Mouse (Mus musculus) liver, embryonic 13.5 days (tissue): ENCODE measurements around the gene Arxes2. TPM values are rescaled to one million over a fixed set of nuclear protein-coding genes. Genes with fewer than 3 reads are reported as not detected.
"Not testable (repeated sequence)": the region's sequence is repeated elsewhere in the genome, so short reads cannot be mapped to it uniquely, and the experiment has no call there.

Source experiments
- ATAC-seq: fragments of 200-750 bp; cut with Nextera tagmentation; 2 replicates; pipeline ENCODE4 v1.8.0; 2017; ENCODE audit warnings: low read depth, mild to moderate bottlenecking, moderate number of reproducible peaks, moderate library complexity
- DNase-seq: peaks from one replicate; pipeline ENCODE4 v3.0.0; 2022
- H3K27ac ChIP-seq: fragments of 300-500 bp; sonication (generic); 2 replicates; pipeline ENCODE4 v1.5.1; 2015; ENCODE audit warnings: moderate library complexity, mild to moderate bottlenecking, inconsistent platforms
- H3K27me3 ChIP-seq: fragments of 300-500 bp; sonication (generic); 2 replicates; pipeline ENCODE4 v1.6.1; 2015; ENCODE audit warnings: mild to moderate bottlenecking, inconsistent platforms
- H3K36me3 ChIP-seq: fragments of 300-500 bp; sonication (generic); 2 replicates; pipeline ENCODE4 v1.6.1; 2015; ENCODE audit warnings: mild to moderate bottlenecking, inconsistent platforms
- H3K4me1 ChIP-seq: fragments of 300-500 bp; sonication (generic); replicated peaks from 2 replicates; pipeline ENCODE4 v1.6.1; 2015; ENCODE audit warnings: inconsistent platforms
- H3K4me2 ChIP-seq: fragments of 300-500 bp; sonication (generic); 2 replicates; pipeline ENCODE4 v1.6.1; 2015; ENCODE audit warnings: inconsistent platforms, mild to moderate bottlenecking, moderate library complexity
- H3K4me3 ChIP-seq: fragments of 300-500 bp; sonication (generic); replicated peaks from 2 replicates; pipeline ENCODE4 v1.5.1; 2015; ENCODE audit warnings: mild to moderate bottlenecking, inconsistent platforms
- H3K9ac ChIP-seq: fragments of 300-500 bp; sonication (generic); 2 replicates; pipeline ENCODE4 v1.6.1; 2015; ENCODE audit warnings: mild to moderate bottlenecking, inconsistent platforms
- H3K9me3 ChIP-seq: fragments of 300-500 bp; sonication (generic); replicated peaks from 2 replicates; pipeline ENCODE4 v1.6.1; 2016; ENCODE audit warnings: inconsistent platforms
- WGBS: fragments of 180-500 bp; shearing (Covaris S2); methylation state at CpG from one replicate; pipeline ENCODE4 v1.1.7; 2015; ENCODE audit not compliant: insufficient replicate concordance; 5-methylcytosine and 5-hydroxymethylcytosine counted together
- polyA plus RNA-seq: library from polyadenylated mRNA; unstranded; fragments of >200 nt; fragmentation: Nextera tagmentation; extraction: Ambion mirVana; gene quantifications from 2 replicates; pipeline ENCODE4 v1.2.1, GENCODE M21; 2015

The Arxes2 gene
- polyA plus RNA-seq, 1 experiment from 2014 or later: 25.8 TPM

DNA sequence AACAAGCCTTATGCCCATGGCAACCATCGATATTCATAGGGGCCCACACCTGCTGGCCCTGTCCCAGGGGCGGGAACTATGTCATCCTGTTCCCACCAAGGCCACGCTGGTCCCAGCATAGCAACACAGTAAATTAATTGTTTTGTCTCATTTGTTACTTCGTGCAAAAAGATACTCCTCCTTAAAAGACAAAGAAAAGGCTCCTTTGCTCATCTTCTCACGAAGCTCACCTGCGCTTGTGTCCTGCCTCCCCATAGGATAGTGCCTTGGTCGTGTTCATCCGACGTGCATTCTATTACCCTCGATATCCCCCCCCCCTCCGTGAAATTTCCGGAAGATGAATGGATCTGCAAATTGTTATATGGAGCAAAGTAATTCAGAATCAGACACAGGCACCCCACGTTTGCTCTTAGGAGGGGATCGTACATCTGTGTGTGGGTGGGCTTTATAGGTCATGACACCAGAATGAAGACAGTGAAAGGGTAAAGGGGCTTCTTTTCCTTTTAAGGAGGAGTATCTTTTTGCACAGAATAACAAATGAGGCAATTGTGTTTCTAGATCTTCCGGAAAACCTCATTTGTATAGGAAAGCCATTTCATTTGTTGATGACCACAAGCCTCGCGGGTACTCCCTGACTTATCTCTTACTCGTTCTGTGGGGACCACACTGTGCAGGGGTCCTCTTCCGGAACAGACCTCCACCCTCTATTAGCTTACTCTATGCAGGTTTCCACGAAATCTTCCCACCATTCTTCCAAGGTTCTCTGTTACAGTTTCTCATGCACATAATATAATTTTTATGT is 19.0 kb upstream of the Arxes2 start:
- Histone ChIP-seq H3K4me1 (no peaks in the 10 kb centered on the region), H3K4me2 (no peak overlapping the region), H3K4me3 (no peak overlapping the region), H3K27me3 (no peaks in the 10 kb centered on the region), H3K9ac (no peak overlapping the region), H3K27ac (no peak overlapping the region), H3K9me3 (no peaks in the 10 kb centered on the region), H3K36me3 (no peaks in the 10 kb centered on the region)
- ATAC-seq (no peak), DNase-seq (no peak)
- 53% methylated on average over 20 of the region's 20 CpGs for WGBS

GRCm38 (mm10) chrX:135975226-135975552 is 18.4 kb upstream of the Arxes2 start:
- DNase-seq: peak; percentile 8
- H3K4me2 ChIP-seq: no peak overlapping the region
- no peaks in the 10 kb centered on the region for H3K9me3 ChIP-seq
- H3K27ac ChIP-seq: no peak overlapping the region
- H3K9ac ChIP-seq: no peak overlapping the region
- H3K4me1 ChIP-seq: no peaks in the 10 kb centered on the region
- H3K36me3 ChIP-seq: no peaks in the 10 kb centered on the region
- ATAC-seq: no peak
- 16% methylated on average over 8 of the region's 8 CpGs for WGBS
- H3K27me3 ChIP-seq: no peaks in the 10 kb centered on the region
- H3K4me3 ChIP-seq: no peak overlapping the region

- WGBS: 62% methylated on average over 6 of the region's 6 CpGs
Measured at GRCm38 (mm10) chrX:135984539-135985260, 8.9 kb upstream of the Arxes2 start.

GRCm38 (mm10) chrX:135986267-135986666 is 7.4 kb upstream of the Arxes2 start:
- Histone ChIP-seq H3K4me3 (no peak overlapping the region), H3K9ac (no peak overlapping the region), H3K36me3 (no peaks in the 10 kb centered on the region), H3K4me1 (no peaks in the 10 kb centered on the region), H3K4me2 (no peak overlapping the region), H3K27me3 (no peaks in the 10 kb centered on the region), H3K9me3 (no peaks in the 10 kb centered on the region), H3K27ac (no peak overlapping the region)
- ATAC-seq: no peak
- WGBS: 61% methylated on average over 3 of the region's 3 CpGs
- no peak for DNase-seq

More at GRCm38 (mm10) chrX:135984539-135985260, 8.9 kb upstream of the Arxes2 start:
- Histone ChIP-seq H3K4me1 (no peaks in the 10 kb centered on the region), H3K9ac (no peak overlapping the region), H3K4me2 (no peak overlapping the region), H3K9me3 (no peaks in the 10 kb centered on the region), H3K27me3 (no peaks in the 10 kb centered on the region), H3K4me3 (no peak overlapping the region), H3K27ac (no peak overlapping the region), H3K36me3 (no peaks in the 10 kb centered on the region)
- DNase-seq: no peak
- no peak for ATAC-seq

- no peak overlapping the region for H3K27ac ChIP-seq
- H3K27me3 ChIP-seq: no peaks in the 10 kb centered on the region
- H3K36me3 ChIP-seq: no peaks in the 10 kb centered on the region
- H3K9me3 ChIP-seq: no peaks in the 10 kb centered on the region
- DNase-seq (no peak), ATAC-seq (no peak)
- H3K4me3 ChIP-seq: no peak overlapping the region
- H3K9ac ChIP-seq: no peak overlapping the region
- H3K4me2 ChIP-seq: no peak overlapping the region
- WGBS: 61% methylated on average over 2 of the region's 2 CpGs
- no peaks in the 10 kb centered on the region for H3K4me1 ChIP-seq
Measured at GRCm38 (mm10) chrX:135990661-135991060, 3.0 kb upstream of the Arxes2 start.

DNA sequence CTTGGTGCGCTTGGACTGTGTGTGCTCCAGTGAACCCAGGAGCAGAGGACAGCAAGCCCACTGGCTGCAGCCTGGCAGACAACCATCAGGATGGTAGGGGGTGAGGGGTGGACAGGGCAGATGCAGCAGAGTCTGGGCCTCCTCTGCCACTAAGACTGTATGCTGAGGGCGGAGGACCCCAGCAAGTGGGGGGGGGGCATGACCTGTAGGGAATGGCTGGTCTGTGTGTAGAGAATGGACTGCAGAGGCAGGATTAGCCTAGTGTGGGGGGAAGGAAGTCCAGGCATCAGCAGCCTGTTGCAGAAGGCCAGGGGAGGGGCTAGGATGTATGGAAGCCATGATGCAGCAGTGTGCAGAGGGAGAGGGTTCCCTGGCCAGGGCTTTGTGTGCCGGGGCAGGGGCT is 431 bp upstream of the Arxes2 start:
- not testable (repeated sequence) for H3K4me3 ChIP-seq, H3K36me3 ChIP-seq, H3K4me1 ChIP-seq, DNase-seq, H3K4me2 ChIP-seq, H3K9me3 ChIP-seq, H3K9ac ChIP-seq, H3K27me3 ChIP-seq, H3K27ac ChIP-seq
- WGBS: 72% methylated on average over 2 of the region's 3 CpGs
- peak; percentile 75 for ATAC-seq

GRCm38 (mm10) chrX:136007199-136007843 is 13.7 kb downstream of the Arxes2 start:
- no peak overlapping the region for H3K4me2 ChIP-seq
- DNase-seq (no peak), ATAC-seq (no peak)
- no peaks in the 10 kb centered on the region for H3K9me3 ChIP-seq
- no peaks in the 10 kb centered on the region for H3K36me3 ChIP-seq
- H3K9ac ChIP-seq: no peak overlapping the region
- WGBS: 40% methylated on average over 4 of the region's 5 CpGs
- no peaks in the 10 kb centered on the region for H3K27me3 ChIP-seq
- no peak overlapping the region for H3K4me3 ChIP-seq
- no peak overlapping the region for H3K27ac ChIP-seq
- H3K4me1 ChIP-seq: no peaks in the 10 kb centered on the region

DNA sequence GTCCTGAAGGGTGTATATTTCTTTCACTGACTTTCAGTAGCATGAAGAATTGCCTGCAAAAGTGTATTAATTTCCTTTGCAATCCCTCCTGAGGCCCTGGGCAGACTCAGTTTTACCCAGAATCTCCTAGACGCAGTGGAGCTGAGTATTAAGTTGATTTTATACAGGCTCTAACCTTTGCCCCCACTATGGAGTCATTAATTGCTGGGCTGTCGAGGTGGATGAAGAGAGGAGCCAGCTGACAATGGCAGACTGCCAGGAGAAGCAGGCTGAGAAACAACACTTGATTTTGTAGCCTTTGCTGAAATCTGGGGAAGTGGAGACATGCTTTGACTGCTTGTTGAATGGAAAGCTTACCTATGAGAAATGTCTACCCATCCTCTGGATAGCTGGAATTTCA is 20.8 kb downstream of the Arxes2 start:
- no peaks in the 10 kb centered on the region for H3K36me3 ChIP-seq
- H3K4me1 ChIP-seq: no peaks in the 10 kb centered on the region
- ATAC-seq (no peak), DNase-seq (no peak)
- no peaks in the 10 kb centered on the region for H3K27me3 ChIP-seq
- WGBS: 28% methylated on average over 2 of the region's 2 CpGs
- H3K4me3 ChIP-seq: no peak overlapping the region
- no peak overlapping the region for H3K9ac ChIP-seq
- H3K9me3 ChIP-seq: no peaks in the 10 kb centered on the region
- H3K4me2 ChIP-seq: no peak overlapping the region
- H3K27ac ChIP-seq: no peak overlapping the region

- Histone ChIP-seq H3K27ac (no peak overlapping the region), H3K4me1 (no peaks in the 10 kb centered on the region), H3K36me3 (no peaks in the 10 kb centered on the region), H3K9me3 (no peaks in the 10 kb centered on the region), H3K4me2 (no peak overlapping the region), H3K9ac (no peak overlapping the region), H3K4me3 (no peak overlapping the region), H3K27me3 (no peaks in the 10 kb centered on the region)
- DNase-seq (no peak), ATAC-seq (no peak)
- 64% methylated on average over 1 of the region's 1 CpGs for WGBS
Measured at GRCm38 (mm10) chrX:136030331-136030730, 36.7 kb downstream of the Arxes2 start.

GRCm38 (mm10) chrX:136032799-136033763 is 39.5 kb downstream of the Arxes2 start, which contains the start of gene Arxes1:
Arxes1 (plus strand) TSS chrX:136033367.
- not testable (repeated sequence) for H3K27ac ChIP-seq, H3K4me3 ChIP-seq, H3K4me1 ChIP-seq, H3K27me3 ChIP-seq, H3K4me2 ChIP-seq, H3K9ac ChIP-seq, H3K36me3 ChIP-seq, H3K9me3 ChIP-seq, DNase-seq
- peak; percentile 79 for ATAC-seq
- 22% methylated on average over 15 of the region's 49 CpGs for WGBS

- ATAC-seq: no peak
- 68% methylated on average over 1 of the region's 1 CpGs for WGBS
Measured at GRCm38 (mm10) chrX:136043726-136044125, 50.1 kb downstream of the Arxes2 start.

More at GRCm38 (mm10) chrX:136043726-136044125, 50.1 kb downstream of the Arxes2 start:
- Histone ChIP-seq H3K36me3 (no peaks in the 10 kb centered on the region), H3K27me3 (no peaks in the 10 kb centered on the region), H3K4me3 (no peak overlapping the region), H3K9me3 (no peaks in the 10 kb centered on the region), H3K9ac (no peak overlapping the region), H3K4me2 (no peak overlapping the region), H3K27ac (no peak overlapping the region), H3K4me1 (no peaks in the 10 kb centered on the region)
- no peak for DNase-seq
